11 mouse cellular contexts compared by ENCODE assay signal in genomic region chr17:63771111-63771510, GRCm38 (mm10).
"Had no signal": no experiment of that assay in that cellular context is flagged by ENCODE, and none has a peak within 500 bp of the region (broad histone marks: within the 10 kb centered on the region; RNA-seq: fewer than 3 reads in every experiment).

No protein-coding gene starts in this region.

- DNase-seq: liver, postnatal 0 days; lung, adult 2 months; lung, postnatal 14 days; lung, postnatal 36 days; midbrain, embryonic 14.5 days; right cerebral cortex, postnatal 14 days; thymus, adult 2 months; thymus, postnatal 25 days; thymus, postnatal 4 days had no signal

- ATAC-seq: liver, postnatal 0 days; lung, postnatal 0 days; midbrain, embryonic 16.5 days had no signal
